Mouse (Mus musculus) kidney, postnatal 25 days (tissue): ENCODE data around the gene Pnp2.
"Not testable (repeated sequence)": the region's sequence is repeated elsewhere in the genome, so short reads cannot be mapped to it uniquely, and the experiment has no call there.

Experiments used
- DNase-seq, 2 experiments: peaks; one replicate each; pipeline ENCODE4 v3.0.0; 2021; ENCODE audit warnings: mixed read lengths in 2 of 2

The Pnp2 gene

DNA sequence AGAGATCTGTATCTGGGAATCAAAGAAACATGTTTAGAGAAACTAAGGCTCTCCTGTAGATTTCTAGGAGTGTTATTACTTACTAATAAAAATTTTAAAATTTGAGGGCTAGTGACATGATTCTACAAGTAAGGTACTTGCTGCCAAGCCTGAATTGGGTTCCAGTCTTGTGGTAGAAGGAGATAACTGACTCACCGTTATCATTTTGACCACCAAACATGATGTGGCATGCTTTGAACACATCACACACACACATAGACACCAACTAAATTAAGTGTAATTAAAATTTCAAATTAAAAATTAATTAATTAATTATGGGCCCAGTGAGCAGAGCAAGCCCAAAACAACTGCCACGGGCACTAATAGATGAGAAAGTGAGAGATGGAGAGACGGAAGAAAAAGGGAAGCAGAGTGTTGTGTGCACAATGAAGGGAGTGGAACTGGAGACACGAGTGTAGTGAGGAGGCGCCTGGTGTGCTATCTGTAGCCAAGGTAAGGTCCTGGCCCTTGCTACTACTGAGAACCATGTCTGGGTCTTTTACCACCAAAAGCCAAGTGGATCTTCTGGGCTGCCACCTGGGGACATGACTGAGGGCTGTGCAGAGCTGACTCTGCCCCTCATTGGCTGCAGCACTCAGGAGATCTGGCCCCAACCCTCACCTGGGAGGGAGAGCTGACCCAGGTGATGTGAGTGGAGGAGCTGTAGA lies 2.6 kb downstream of the Pnp2 start:
- DNase-seq = not testable (repeated sequence)

DNA sequence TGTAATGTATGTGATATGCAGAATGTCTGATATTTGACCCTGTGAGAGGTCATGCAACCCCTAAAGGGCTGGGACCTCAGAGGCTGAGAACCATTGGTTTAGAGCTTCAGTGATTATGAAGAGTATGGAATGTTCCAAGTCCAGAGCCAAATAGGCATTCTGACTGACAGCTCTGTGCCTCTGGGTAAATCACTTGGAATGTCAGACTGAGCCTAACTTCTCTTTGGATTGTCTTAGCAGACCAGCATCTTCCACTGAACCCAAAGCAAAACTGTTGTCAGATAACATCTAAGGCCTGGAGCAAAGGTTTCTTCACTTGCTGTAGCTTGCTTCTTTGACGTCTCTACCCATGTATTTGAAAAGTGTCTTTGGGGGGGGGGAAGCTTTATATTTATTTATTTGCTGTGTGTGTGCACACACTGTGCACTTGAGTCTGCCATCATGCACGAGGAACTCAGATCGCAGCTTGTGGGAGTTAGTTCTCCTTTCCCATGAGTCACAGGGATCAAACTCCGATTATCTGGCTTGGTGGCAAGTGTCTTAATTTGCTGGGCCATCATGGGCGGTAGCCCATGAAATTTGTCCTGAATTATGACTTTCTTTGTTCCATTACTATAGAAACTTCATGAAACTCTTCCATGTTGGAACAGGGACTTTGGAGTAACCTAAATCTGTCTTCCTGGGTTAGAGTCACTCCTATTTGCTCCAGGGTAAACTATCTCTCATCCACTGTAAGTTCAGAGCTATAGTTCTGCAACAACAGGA lies 12.6 kb downstream of the Pnp2 start:
- no peak for DNase-seq

DNA sequence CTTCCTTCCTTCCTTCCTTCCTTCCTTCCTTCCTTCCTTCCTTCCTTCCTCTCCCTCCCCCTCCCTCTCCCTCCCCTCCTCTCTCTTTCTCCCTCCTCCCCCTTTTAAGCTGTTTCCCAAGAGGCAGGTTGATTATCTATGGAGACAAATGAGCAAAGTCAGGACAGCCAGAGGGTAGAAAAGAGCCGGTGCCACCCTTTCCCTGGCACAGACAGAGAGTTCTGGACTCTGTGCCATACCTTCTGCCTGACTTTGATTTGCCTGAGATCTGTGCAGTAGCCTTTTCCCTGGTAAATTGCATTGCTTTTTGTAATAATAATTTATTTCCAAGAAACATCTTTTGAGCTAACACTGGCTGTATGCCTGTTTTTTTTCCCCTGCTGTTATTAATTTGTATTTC lies 13.2 kb downstream of the Pnp2 start:
- DNase-seq = no peak

DNA sequence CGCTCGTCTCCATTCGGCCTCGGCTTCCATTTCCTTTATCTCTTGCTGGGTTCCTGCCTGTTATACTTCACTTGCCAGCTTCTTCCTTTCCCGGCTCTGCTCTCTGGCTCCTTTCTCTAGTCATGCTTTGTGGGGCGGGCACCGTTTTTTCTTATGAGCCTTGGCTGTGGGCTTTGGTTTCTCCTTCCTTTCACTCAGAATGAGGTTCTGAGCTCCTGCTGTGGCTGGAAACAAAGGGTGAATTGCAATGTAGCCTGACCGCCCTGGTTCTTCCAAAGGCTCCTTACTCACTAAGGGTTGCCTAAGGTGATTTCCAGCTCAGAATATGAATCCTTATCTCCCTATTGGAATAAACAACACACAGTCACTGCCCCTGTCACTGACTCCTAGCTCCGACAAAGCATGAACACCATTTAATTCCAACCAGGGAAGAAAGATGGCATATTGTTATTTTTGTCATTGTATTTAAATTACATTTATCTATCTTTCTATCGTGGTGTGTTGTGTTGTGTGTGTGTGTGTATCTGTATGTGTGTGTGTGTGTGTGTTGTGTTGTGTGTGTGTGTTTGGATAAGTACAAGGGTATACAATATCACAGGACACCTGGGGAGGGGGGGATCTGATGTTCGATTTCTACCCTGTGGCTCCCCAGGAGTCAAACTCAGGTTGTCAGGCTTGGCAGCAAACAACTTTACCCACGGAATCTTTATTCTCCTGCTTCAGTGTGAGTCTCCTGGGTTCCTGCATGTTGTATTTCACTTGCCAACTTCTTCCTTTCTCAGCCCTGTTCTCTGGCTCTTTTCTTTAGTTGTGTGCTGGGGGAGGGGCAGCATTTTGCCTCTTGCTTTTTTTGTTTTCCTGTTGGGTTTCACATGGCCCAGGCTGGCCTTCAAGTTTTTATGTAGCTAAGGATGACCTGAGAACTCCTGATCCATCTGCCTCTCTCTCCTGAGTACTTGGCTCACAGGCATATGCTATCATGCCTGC lies 14.1 kb downstream of the Pnp2 start:
- no peak for DNase-seq

DNA sequence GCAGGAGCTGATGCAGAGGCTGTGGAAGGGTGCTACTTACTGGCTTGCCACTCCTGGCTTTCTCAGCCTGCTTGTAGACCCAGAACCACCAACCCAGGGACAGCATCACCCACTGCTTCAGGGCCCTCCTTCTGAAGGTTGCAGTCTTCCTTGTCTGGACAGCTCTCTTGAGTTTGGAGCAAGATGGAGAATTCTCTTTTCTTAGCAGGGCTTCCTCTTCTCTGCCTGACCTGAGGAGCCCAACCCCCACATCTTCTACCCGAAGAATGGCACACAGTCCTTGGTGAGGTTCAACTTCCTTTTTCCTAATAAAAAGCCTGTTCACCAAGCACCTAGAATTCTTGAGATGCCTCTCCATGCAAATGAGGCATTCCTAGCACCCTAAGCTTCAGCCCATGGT lies 15.0 kb downstream of the Pnp2 start:
- no peak for DNase-seq

DNA sequence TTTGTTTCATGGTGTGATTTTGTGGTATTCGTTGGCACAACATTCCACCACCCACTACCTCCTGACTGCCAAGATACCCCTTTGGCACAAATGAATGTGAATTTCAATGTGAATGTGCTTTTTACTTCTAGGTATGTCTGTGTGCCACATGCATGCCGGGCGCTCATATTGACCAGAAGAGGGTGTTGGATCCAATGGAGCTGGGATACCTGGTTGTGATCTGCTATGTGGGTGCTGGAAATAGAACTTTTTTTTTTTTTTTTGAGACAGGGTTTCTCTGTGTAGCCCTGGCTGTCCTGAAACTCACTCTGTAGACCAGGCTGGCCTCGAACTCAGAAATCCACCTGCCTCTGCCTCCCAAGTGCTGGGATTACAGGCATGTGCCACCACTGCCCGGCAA lies 17.3 kb downstream of the Pnp2 start:
- not testable (repeated sequence) for DNase-seq

DNA sequence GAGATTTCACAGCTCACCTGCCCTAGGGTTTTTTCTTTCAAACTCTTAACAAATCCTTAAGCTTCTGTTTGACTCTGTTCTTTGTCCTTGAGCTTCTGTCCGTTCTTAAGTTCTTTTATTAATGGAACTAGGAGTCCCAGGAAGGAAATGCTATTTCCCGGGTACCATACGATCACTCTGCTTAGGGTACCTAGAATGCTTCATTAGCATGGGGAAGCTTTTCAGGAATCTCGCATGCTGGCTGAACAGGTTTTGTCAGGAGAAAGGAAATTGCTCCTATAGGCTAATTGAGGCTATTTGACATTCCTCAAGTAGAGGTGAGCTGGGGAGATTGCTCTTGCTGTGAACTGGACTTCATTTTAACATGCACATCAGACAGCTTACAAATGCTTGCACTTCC lies 17.9 kb downstream of the Pnp2 start:
- DNase-seq = no peak

DNA sequence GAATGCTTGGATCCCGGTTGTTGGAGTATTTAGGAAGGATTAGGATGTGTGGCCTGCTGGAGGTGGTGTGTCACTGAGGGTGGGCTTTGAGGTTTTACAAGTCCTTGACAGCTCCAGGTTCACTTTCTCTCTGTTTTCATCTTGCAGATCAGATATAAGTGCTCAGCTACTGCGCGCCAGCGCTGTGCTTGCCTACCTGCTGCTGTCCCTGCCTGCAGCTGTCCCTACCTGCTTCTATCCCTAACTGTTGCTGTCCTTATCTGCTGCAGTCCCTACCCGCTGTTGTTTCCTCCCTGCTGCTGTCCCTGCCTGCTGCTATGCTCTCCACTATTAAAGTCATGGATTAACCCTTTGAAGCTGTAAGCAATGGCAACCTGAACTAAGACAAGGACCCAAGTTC lies 19.2 kb downstream of the Pnp2 start:
- DNase-seq = no peak

DNA sequence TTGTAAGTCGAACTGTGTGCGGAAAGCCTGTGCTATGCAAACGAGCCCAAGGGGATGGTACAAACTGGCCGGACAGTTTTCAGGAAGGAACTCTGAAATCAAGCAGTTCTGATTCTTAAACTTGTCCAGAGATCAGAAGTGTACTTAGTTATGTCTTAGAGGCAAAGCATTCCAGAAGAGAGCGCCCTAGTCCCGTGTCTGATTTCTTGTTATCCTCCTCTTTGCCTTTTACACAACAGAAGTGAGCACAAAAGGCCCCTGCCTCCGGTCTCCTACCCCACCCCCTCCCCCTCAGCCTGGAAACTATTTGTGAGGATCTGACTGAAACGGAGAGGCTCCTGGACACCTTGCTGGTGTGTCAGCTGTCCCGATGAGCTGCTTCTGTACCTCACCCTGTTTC lies 20.9 kb downstream of the Pnp2 start:
- DNase-seq = peak; percentile 52 to 59

DNA sequence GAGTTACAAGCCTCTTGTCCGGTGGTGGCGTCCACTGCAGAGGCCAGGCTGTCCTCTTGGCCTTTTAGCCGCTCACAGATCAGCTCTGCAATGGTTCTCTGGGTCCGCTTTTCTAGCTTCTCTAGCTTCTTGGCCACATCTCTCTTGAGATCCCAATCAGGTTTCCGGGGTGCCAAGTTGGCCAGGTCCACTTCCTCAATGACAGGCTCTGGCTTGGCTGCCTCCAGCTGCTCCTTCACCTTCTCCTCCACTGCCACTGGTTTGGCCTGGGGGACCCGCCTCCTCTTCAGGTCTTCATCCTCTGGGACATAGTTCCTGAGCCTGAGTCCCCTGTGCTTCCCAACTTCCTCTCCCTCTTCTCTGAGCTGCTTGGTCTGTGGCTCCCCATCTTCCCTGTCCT lies 22.7 kb downstream of the Pnp2 start:
- DNase-seq = not testable (repeated sequence)

DNA sequence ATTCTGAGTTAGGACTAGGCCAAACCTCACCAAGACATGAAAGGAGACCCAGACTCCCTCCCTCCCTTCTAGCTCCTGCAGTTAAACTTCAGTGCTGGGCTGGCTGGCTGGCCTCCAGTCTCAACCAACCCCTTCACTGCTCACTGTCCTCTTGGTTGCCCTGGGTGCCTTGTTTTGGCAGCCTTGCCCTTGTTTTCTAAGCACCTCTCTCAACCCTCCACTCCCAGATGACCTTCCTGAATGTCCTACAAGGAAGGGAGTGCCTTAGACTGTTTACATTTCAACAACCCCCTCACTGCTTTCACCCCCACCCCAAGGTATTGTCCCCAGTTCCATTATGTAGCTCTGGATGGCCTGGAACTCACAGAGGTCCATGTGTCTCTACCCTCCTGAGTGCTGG lies 23.8 kb downstream of the Pnp2 start:
- DNase-seq = peak; percentile 50 to 70

DNA sequence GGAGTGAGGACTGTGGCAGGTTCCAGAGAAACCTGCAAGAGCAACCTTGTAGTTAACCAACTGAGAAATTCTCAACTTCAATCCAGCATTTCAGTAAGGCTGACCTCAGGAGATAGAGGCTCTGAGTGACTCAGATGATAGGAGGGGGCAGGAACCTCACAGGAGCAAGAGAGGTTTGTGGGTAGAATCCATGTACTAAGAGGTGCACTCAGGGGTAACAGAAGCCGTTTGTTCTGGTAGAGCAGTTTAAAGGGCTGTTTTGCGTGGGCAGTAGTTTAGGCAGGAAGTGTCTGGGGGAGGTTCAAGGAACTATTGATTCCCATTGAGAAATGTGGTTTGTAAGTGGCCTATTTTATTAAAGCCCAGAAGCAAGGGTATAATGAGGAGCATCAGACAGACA lies 25.4 kb downstream of the Pnp2 start:
- DNase-seq = no peak

DNA sequence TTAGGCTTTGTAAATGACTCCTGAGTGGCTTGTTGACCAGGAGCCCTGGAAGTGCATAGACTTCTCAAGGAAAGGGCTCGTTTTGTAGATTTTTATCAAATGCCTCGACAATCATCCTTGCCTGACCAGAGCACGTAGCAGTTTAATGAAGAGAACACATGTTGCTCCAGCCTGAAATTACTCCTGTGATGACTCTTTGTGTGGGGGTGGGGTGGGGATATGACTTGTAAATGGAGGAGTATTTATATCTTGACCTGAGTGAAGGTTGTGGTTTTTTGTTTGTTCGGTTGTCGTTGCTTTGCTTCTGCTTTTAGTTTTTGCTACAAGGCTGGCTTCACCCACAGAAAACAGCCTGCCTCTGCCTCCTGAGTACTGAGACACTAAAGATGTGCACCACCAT lies 26.0 kb downstream of the Pnp2 start:
- no peak for DNase-seq

DNA sequence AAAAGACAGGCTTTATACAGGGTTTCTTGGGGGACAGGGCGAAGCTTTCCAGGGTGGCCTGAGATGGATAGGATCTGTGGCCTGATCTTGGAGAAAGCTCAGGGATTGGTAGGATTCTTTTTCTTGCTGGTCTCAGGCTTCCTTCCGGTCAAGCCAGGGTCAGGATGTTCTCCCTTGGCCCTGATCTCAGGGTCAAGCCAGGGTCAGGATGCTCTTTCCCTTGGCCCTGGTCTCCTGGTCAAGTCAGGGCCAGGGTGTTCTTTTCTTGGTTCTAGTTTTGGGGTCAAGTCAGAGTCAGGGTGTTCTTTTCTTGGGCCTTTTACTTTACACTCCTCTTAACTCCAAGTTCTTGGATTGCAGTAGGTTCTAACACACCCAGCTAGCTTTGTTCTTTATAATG lies 31.9 kb downstream of the Pnp2 start:
- peak; percentile 59 to 81 for DNase-seq

DNA sequence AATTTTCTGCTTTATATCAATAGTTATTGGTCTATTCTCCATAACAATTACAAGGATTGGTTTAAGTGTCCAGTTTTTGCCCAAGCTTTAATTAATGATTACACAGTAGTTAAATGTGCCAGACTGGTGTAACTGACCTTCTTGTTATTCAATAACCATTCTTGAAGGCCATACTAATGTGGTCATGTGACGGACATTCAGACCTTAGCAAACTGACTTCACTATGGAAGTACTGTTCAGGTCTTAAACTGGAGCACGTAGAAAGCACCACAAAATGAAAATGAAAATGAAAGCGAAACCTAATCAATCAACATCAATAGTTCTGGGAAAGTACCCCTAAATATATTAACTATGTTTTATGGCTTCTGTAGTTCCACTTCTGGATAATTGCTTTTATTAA lies 35.2 kb downstream of the Pnp2 start:
- no peak for DNase-seq

DNA sequence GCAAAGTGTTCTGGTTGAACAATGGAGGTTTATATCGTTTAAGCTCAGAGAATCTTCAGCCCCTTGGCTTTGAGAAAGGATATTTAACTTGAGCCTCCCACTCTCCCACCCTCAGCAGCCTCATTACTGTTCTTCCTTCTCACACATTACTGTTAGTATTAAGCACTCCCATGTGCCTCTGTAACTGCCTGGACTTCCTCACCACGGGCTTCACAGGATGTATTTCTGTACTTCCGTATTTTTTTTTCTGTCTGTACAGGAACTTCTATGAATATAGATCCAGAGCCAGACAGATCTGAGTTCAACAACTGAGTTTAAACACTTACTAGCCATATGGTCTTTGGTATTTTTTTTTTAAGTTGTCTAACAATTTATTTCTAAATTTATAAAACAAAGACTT lies 41.3 kb downstream of the Pnp2 start:
- DNase-seq = no peak

DNA sequence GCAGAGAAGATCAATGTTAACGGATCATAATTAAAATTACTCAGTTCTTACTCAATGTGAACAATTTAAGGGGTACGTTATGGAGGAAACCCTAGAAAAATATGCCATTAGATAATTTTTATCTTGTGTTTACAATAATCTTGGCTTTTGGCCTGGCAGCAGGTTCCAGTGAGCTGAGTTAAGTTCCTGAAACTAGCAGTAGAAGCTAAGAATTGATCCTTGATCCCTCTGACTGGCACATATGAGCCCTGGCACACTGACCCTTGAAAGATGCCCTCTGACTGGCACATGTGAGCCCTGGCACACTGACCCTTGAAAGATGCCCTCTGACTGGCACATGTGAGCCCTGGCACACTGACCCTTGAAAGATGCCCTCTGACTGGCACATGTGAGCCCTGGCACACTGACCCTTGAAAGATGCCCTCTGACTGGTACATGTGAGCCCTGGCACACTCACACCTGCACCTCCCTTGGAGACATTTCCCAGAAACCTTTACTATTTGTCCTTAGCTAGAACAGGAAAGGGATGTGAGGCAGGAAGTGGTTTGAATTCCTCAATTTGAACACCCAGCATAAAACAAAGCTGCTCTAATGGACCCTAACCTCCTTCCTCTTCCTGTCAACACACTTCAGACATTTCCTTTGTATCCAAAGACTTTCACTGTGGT lies 42.3 kb downstream of the Pnp2 start:
- peak; percentile 28 to 65 for DNase-seq

DNA sequence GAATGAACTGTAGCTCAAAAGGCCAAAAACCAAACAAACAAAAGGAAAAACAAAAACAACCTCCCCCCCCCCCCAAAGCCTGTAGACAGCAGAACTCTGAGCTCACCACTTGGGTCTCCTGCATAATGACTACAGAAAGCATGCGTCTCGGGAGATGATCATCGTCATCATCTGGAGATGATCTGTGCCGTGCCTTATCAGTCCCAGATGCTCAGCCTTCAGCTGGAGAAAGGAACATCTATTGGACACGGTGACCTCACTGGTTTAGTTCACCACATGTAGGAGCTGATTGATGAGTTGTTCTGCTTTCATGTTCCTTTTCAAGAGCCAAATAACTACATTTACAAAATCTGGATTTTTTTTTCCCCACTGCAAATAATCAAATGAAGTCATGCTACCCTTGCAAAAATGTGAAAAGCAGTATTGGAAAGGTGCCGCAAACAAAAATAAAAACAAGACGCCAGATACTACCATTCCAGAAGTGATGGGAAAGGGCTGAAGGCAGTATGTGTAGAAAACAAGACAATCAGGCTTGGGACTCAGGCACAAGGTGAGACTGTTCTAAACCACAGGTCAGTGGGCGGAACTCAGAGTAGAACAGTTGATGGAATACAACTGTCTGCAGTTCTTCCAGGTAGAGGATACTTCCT lies 51.5 kb downstream of the Pnp2 start, which contains the start of gene Rnase10:
Rnase10 (plus strand) TSS at position 600 of the 650 bp plus-strand sequence.
- DNase-seq = no peak

DNA sequence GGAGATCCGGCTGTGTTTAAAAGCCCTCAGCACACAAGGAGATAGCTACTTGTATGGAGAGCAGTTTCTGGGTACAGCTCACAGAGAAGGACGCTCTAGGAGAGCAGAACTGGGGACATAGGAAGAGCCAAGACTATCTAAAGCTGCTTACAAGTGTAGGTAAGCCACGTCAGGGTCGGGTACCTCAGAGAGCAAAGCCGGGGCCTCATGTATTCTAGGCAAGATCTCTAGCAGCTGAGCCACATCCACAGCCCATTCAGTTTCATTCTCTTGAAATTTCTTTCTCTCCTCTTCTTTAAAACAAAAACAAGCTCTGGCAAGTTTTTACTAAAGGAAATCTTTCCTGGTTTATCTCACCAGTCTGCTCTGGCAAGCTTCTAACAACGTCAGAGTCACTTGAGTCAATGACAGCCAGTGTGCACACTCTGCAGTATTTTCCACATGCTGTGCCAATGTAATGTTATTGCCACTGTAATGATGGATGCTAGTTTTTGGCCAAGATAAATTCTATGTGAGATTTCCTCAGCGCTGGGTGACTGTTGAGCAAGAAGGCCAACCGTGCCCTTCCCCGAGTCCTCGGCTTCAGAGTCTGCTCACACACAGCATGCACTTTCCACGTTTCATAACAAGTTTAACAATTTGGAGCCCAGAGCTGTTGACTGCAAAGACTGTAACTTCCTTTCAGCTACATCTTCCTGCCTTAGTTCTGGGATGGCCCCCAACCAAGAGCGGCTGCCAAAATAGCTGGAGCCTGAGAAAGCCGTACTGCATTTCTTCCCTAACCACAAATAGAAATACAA lies 52.3 kb downstream of the Pnp2 start:
- DNase-seq = peak; percentile 44 to 74

DNA sequence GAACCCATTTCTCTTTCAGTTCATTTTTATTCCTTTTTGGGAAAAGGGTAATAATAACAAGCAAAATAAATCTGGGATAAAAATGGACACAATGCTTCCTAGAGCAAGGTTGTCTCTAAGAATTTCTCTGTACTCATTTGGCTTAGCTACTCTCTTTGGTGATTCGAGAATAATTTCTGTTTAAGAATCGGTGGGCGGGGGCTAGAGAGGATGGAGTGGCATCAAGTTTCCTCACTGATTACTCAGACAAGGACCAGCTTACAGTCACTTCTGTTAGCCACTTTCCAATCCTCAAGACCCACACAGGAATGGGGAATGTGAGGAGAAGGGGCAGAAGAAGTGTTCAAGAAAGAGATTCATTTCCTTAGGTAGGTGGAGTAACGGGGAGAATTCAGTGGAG lies 53.0 kb downstream of the Pnp2 start:
- no peak for DNase-seq

DNA sequence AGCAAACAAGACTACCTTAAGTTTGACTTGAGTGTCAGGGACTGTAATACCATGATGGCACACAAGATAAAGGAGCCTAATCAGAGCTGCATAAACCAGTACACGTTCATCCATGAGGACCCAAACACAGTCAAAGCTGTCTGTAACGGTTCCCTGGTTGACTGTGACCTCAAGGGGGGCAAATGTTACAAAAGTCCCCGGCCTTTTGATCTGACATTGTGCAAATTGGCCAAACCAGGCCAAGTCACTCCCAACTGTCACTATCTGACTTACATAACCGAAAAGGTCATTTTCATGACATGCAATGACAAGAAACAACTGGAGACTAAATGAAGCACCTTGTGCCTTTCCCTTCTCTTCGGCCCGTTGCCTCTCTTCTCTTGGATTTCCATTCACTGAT lies 53.8 kb downstream of the Pnp2 start:
- no peak for DNase-seq
